Mouse (Mus musculus): ENCODE data around the gene Fam187b. TPM values are rescaled to one million over a fixed set of nuclear protein-coding genes. Genes with fewer than 3 reads are reported as not detected.

Fam187b gene
- total and polyA plus RNA-seq, 3 experiments: not detected

GRCm38 (mm10) chr7:30969174-30969573 lies 4.4 kb upstream of the Fam187b start:
- Histone ChIP-seq H3K9me3 (replicated peaks; ENCODE audit: insufficient read depth, low read length) (no peaks in the 10 kb centered on the region), H3K4me1 (ENCODE audit: control insufficient read depth in 1 of 2, insufficient read depth in 2 of 2, low read length in 2 of 2) (no peaks in the 10 kb centered on the region), H3K4me3 (ENCODE audit: control insufficient read depth in 1 of 2, insufficient read depth in 1 of 2, low read depth in 2 of 2, low read length in 2 of 2) (no peak overlapping the region), H3K36me3 (ENCODE audit: control insufficient read depth in 1 of 2, insufficient read depth in 2 of 2, low read length in 2 of 2) (no peaks in the 10 kb centered on the region), H3K27me3 (ENCODE audit: control insufficient read depth in 1 of 2, insufficient read depth in 2 of 2, low read length in 2 of 2) (peaks cover 0 to 3% of the 10 kb centered on the region in 2 experiments; a peak in 2 of 4 replicates), H3K79me2 (ENCODE audit: control insufficient read depth, insufficient read depth, low read length, poor library complexity) (no peaks in the 10 kb centered on the region), H3K9ac (ENCODE audit: control insufficient read depth, low read depth, low read length, poor library complexity, severe bottlenecking) (no peak overlapping the region), H3K27ac (ENCODE audit: control insufficient read depth, low read depth, low read length) (no peak overlapping the region)
- DNase-seq (ENCODE audit: low read depth, low spot score): no peak
- no peak for TF ChIP-seq ETS1 (IDR thresholded peaks at IDR 0.05; ENCODE audit: low read depth, low read length)
- TF ChIP-seq GATA1 (IDR thresholded peaks at IDR 0.05; ENCODE audit: low read depth, low read length): no peak
- TF ChIP-seq TBP (IDR thresholded peaks at IDR 0.05; ENCODE audit: low read depth, low read length): no peak
- TF ChIP-seq MYB (IDR thresholded peaks at IDR 0.05; ENCODE audit: low read depth, low read length): no peak
- no peak for TF ChIP-seq NRF1 (IDR thresholded peaks at IDR 0.05; ENCODE audit: insufficient read depth, low read depth, low read length, poor library complexity, severe bottlenecking)
- TF ChIP-seq NELFE (IDR thresholded peaks at IDR 0.05; ENCODE audit: low read depth, low read length): no peak
- TF ChIP-seq ZKSCAN1 (IDR thresholded peaks at IDR 0.05; ENCODE audit: low read depth, low read length): no peak
- TF ChIP-seq GABPA (IDR thresholded peaks at IDR 0.05; ENCODE audit: low read depth, low read length): no peak
- no peak for TF ChIP-seq ZC3H11A (IDR thresholded peaks at IDR 0.05; ENCODE audit: low read depth, low read length)

DNA sequence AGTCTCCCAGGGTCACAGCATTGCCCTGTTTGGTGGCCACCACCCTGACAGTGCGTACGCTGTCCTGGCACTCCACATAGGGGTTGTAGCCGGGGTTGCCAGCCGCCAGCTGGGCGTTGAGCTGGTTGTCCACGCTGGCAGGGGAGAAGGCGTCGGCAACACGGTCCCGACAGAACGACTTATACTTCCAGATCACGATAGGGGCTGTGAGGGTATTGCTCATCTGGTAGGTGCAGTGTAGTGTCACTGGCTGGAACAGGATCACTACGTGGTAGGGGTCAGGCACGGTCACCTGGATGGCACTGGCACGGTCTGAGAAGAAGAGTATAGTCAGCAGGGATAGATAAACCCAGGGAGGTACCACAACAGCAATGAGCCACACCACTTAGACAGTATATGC lies 1.7 kb upstream of the Fam187b start:
- no peaks in the 10 kb centered on the region for H3K79me2 ChIP-seq (ENCODE audit: control insufficient read depth, insufficient read depth, low read length, poor library complexity)
- H3K9ac ChIP-seq (ENCODE audit: control insufficient read depth, low read depth, low read length, poor library complexity, severe bottlenecking): no peak overlapping the region
- H3K4me1 ChIP-seq (ENCODE audit: control insufficient read depth in 1 of 2, insufficient read depth in 2 of 2, low read length in 2 of 2): no peaks in the 10 kb centered on the region
- no peak for DNase-seq (ENCODE audit: low read depth, low spot score)
- no peaks in the 10 kb centered on the region for H3K9me3 ChIP-seq (replicated peaks; ENCODE audit: insufficient read depth, low read length)
- H3K27me3 ChIP-seq (ENCODE audit: control insufficient read depth in 1 of 2, insufficient read depth in 2 of 2, low read length in 2 of 2): peaks cover 0 to 2% of the 10 kb centered on the region in 2 experiments; a peak in 2 of 4 replicates
- TF ChIP-seq SMC3 (IDR thresholded peaks at IDR 0.05; ENCODE audit: low read depth, low read length) (no peak), RCOR1 (IDR thresholded peaks at IDR 0.05; ENCODE audit: low read depth, low read length) (no peak), NELFE (IDR thresholded peaks at IDR 0.05; ENCODE audit: low read depth, low read length) (no peak), GATA1 (IDR thresholded peaks at IDR 0.05; ENCODE audit: low read depth, low read length) (no peak), MAX (IDR thresholded peaks at IDR 0.05; ENCODE audit: low read length) (no peak), NRF1 (IDR thresholded peaks at IDR 0.05; ENCODE audit: insufficient read depth, low read depth, low read length, poor library complexity, severe bottlenecking) (no peak), E2F4 (IDR thresholded peaks at IDR 0.05; ENCODE audit: borderline replicate concordance, low read depth, low read length) (no peak), MXI1 (IDR thresholded peaks at IDR 0.05; ENCODE audit: low read depth, low read length) (no peak), POLR2A (IDR thresholded peaks at IDR 0.05; ENCODE audit: control insufficient read depth in 1 of 2, insufficient read depth in 1 of 2, low read depth in 1 of 2, low read length in 2 of 2, poor library complexity in 1 of 2) (no peak), POLR2AphosphoS2 (IDR thresholded peaks at IDR 0.05; ENCODE audit: low read length) (no peak), MEF2A (IDR thresholded peaks at IDR 0.05; ENCODE audit: extremely low read depth, insufficient replicate concordance, low read depth, low read length, poor library complexity, severe bottlenecking) (no peak), MAFK (IDR thresholded peaks at IDR 0.05; ENCODE audit: borderline replicate concordance, low read depth, low read length) (no peak)
- H3K27ac ChIP-seq (ENCODE audit: control insufficient read depth, low read depth, low read length): no peak overlapping the region
- H3K4me3 ChIP-seq (ENCODE audit: control insufficient read depth in 1 of 2, insufficient read depth in 1 of 2, low read depth in 2 of 2, low read length in 2 of 2): no peak overlapping the region
- H3K36me3 ChIP-seq (ENCODE audit: control insufficient read depth in 1 of 2, insufficient read depth in 2 of 2, low read length in 2 of 2): no peaks in the 10 kb centered on the region

Measured in MEL (cell line).